Mouse (Mus musculus): Measurements from ENCODE around the gene Apol7e.
"Not testable (repeated sequence)": the region's sequence is repeated elsewhere in the genome, so short reads cannot be mapped to it uniquely, and the experiment has no call there.

GRCm38 (mm10) chr15:77718240-77718639, 19.6 kb downstream of the Apol7e start:
- TF ChIP-seq MAX (IDR thresholded peaks at IDR 0.05; ENCODE audit: low read depth); MYOG (IDR thresholded peaks at IDR 0.05; ENCODE audit: control insufficient read depth in 1 of 3, insufficient read depth in 1 of 3, insufficient read length in 2 of 3, low read depth in 2 of 3); POLR2A (IDR thresholded peaks at IDR 0.05; ENCODE audit: insufficient read length, low read depth): not testable (repeated sequence)
- peak; percentile 46 for TF ChIP-seq REST (IDR thresholded peaks at IDR 0.05; ENCODE audit: insufficient read depth, insufficient read length)

Data from myocyte (in vitro differentiated cells).